Mouse (Mus musculus) stomach, postnatal 0 days (tissue): ENCODE data around the gene Jade3.

Experiments
- CTCF ChIP-seq: IDR thresholded peaks from 2 replicates; pipeline ENCODE4 v1.5.1; 2016; ENCODE audit warnings: antibody characterized with exemption, low read depth, mild to moderate bottlenecking, moderate library complexity
- EP300 ChIP-seq: optimal IDR thresholded peaks from 2 replicates; pipeline ENCODE3; 2016; ENCODE audit warnings: antibody characterized with exemption

- TF ChIP-seq CTCF (no peak), EP300 (no peak)
Measured at GRCm38 (mm10) chrX:20520290-20520939, 94.9 kb downstream of the Jade3 start.
